8 mouse cellular contexts compared by ENCODE assay signal in genomic region chr8:122280588-122281316, GRCm38 (mm10). TPM values are rescaled to one million over a fixed set of nuclear protein-coding genes. Genes with fewer than 3 reads are reported as not detected.
A peak's percentile ranks its signal among the peaks of the same experiment; 100 is the strongest.
DNase-seq lines count a peak whose midpoint lies in the region; ATAC-seq and TF ChIP-seq lines count a peak whose summit lies in the region.

No protein-coding gene starts in this region.

- H3K9ac ChIP-seq in heart, postnatal 0 days (replicated peaks; ENCODE audit: low read depth, low read length): no peak overlapping the region
- peak overlapping the region; percentile 67 for H3K9ac ChIP-seq in liver, embryonic 13.5 days
- H3K9ac ChIP-seq in neural tube, embryonic 15.5 days (replicated peaks): no peak overlapping the region

- TF ChIP-seq EP300 in heart, postnatal 0 days (IDR thresholded peaks at IDR 0.05; ENCODE audit: low read depth): no peak

- H3K36me3 ChIP-seq in heart, postnatal 0 days (replicated peaks; ENCODE audit: control insufficient read depth, insufficient read depth, low read length): no peaks in the 10 kb centered on the region
- no peaks in the 10 kb centered on the region for H3K36me3 ChIP-seq in liver, embryonic 13.5 days
- no peaks in the 10 kb centered on the region for H3K36me3 ChIP-seq in neural tube, embryonic 15.5 days

- no peak for TF ChIP-seq CTCF in heart, postnatal 0 days (IDR thresholded peaks at IDR 0.05; ENCODE audit: low read depth)

- peak; percentile 4 for ATAC-seq in common myeloid progenitor, adult 5-6 weeks (replicated peaks; ENCODE audit: low read depth, poor library complexity, severe bottlenecking)
- ATAC-seq in heart, postnatal 0 days (ENCODE audit: insufficient read depth, low read depth): peak; percentile 0; the same call in 1 of the 2 replicates
- ATAC-seq in liver, embryonic 13.5 days (ENCODE audit: low read depth): peak; percentile 47
- ATAC-seq in neural tube, embryonic 15.5 days (ENCODE audit: low FRiP score): peak; percentile 8

- no peaks in the 10 kb centered on the region for H3K27me3 ChIP-seq in heart, postnatal 0 days (ENCODE audit: control insufficient read depth, insufficient read depth, low read length)
- H3K27me3 ChIP-seq in liver, embryonic 13.5 days: no peaks in the 10 kb centered on the region
- peaks cover 22% of the 10 kb centered on the region for H3K27me3 ChIP-seq in neural tube, embryonic 15.5 days (replicated peaks)

- peak; percentile 48 for DNase-seq in left cerebral cortex, postnatal 4 days
- no peak for DNase-seq in left cerebral cortex, adult 8-10 months (ENCODE audit: low spot score in 2 of 2)
- DNase-seq in heart, postnatal 0 days (ENCODE audit: low spot score): no peak
- DNase-seq in liver, embryonic 13.5 days: no peak
- DNase-seq in yolk sac, embryonic 10.5 days (ENCODE audit: low spot score): no peak
- DNase-seq in frontal cortex, adult 2 months (ENCODE audit: extremely low spot score in 1 of 2, low spot score in 1 of 2): no peak

- intact Hi-C loops in left cerebral cortex, postnatal 4 days (cut with DNase I): no loop called here

- WGBS in heart, postnatal 0 days: 18% methylated on average over 20 of the region's 20 CpGs
- WGBS in liver, embryonic 13.5 days (ENCODE audit: insufficient replicate concordance): 8% methylated on average over 20 of the region's 20 CpGs
- 14% methylated on average over 20 of the region's 20 CpGs for WGBS in neural tube, embryonic 15.5 days

- H3K4me3 ChIP-seq in heart, postnatal 0 days (ENCODE audit: low read depth, low read length): peak overlapping the region; percentile 68
- peak overlapping the region; percentile 97 for H3K4me3 ChIP-seq in liver, embryonic 13.5 days (replicated peaks)
- H3K4me3 ChIP-seq in neural tube, embryonic 15.5 days (replicated peaks): peak overlapping the region; percentile 63

- H3K27ac ChIP-seq in heart, postnatal 0 days (ENCODE audit: low read depth): peak overlapping the region; percentile 61
- peak overlapping the region; percentile 77 for H3K27ac ChIP-seq in liver, embryonic 13.5 days
- H3K27ac ChIP-seq in neural tube, embryonic 15.5 days (replicated peaks): peak overlapping the region; percentile 54

- H3K4me1 ChIP-seq in heart, postnatal 0 days (ENCODE audit: control insufficient read depth, insufficient read depth): peaks cover 19% of the 10 kb centered on the region
- H3K4me1 ChIP-seq in liver, embryonic 13.5 days (replicated peaks): peaks cover 72% of the 10 kb centered on the region
- H3K4me1 ChIP-seq in neural tube, embryonic 15.5 days: peaks cover 33% of the 10 kb centered on the region

- no peaks in the 10 kb centered on the region for H3K9me3 ChIP-seq in heart, postnatal 0 days (replicated peaks; ENCODE audit: control insufficient read depth, low read length)
- no peaks in the 10 kb centered on the region for H3K9me3 ChIP-seq in liver, embryonic 13.5 days (replicated peaks)
- no peaks in the 10 kb centered on the region for H3K9me3 ChIP-seq in neural tube, embryonic 15.5 days (replicated peaks)

- peak overlapping the region; percentile 83 for H3K4me2 ChIP-seq in heart, postnatal 0 days (ENCODE audit: low read depth, low read length)
- H3K4me2 ChIP-seq in liver, embryonic 13.5 days: peak overlapping the region; percentile 77
- H3K4me2 ChIP-seq in neural tube, embryonic 15.5 days: peak overlapping the region; percentile 99

RNA-seq across cellular contexts. Expression of gene Zfpm1, which starts 1.2 kb away (rescaled TPM):
- 10 to 100 TPM in 1 of 2 experiments, 1 to 10 TPM in 1; 8.6 to 12.2 TPM for total RNA-seq in left cerebral cortex, postnatal 4 days (2021)
- 10 to 100 TPM; 38.9 to 50.1 (median 44.4) TPM for total RNA-seq in left cerebral cortex, adult 8-10 months (2022)
- total RNA-seq in common myeloid progenitor, adult 5-6 weeks (2017): 53.0 and 72.2 TPM in 2 replicates
- total RNA-seq in heart, postnatal 0 days (2014; rRNA removed; ENCODE audit: low replicate concordance): 28.4 and 45.3 TPM in 2 replicates
- polyA plus RNA-seq in heart, postnatal 0 days (2015; fragmentation: Nextera tagmentation; extraction: Ambion mirVana): 2.3 and 2.5 TPM in 2 replicates
- polyA plus RNA-seq in liver, embryonic 13.5 days (2015; fragmentation: Nextera tagmentation; extraction: Ambion mirVana): 10.0 and 11.7 TPM in 2 replicates
- polyA plus RNA-seq in neural tube, embryonic 15.5 days (2015; fragmentation: Nextera tagmentation; extraction: Ambion mirVana): 1.00 and 1.4 TPM in 2 replicates
- polyA plus RNA-seq in frontal cortex, adult 2 months (2012; rRNA removed): 26.0 and 36.1 TPM in 2 replicates
